16 mouse cellular contexts compared by ENCODE assay signal in the genomic region with DNA sequence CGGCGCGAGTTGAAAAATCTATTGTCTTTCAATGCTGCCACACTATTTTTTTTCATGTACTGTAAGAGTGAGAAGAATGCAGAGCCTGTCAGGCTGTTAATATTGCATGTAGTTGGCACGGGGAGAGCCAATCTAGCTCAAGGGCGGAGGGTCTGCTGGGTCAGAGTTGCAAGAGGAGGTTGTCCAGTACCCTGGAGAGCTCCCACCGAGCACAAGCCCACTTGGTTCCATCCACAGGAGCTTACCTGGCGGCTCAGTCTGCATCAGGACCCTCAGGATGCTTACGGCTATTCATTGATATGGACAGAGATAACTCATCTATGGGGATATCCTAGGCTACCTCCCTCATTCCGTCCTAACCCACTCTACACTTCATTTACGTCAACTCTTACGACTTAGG. TPM values are rescaled to one million over a fixed set of nuclear protein-coding genes. Genes with fewer than 3 reads are reported as not detected.
DNase-seq lines count a peak whose midpoint lies in the region; ATAC-seq and TF ChIP-seq lines count a peak whose summit lies in the region.
"Had no signal": no experiment of that assay in that cellular context is flagged by ENCODE, and none has a peak within 500 bp of the region (broad histone marks: within the 10 kb centered on the region; RNA-seq: fewer than 3 reads in every experiment).

No protein-coding gene starts in this region.

- WGBS in intestine, embryonic 14.5 days, result 44% methylated on average over 11 of the region's 11 CpGs
- 42% methylated on average over 11 of the region's 11 CpGs for WGBS in intestine, postnatal 0 days
- 43% methylated on average over 11 of the region's 11 CpGs for WGBS in limb, embryonic 14.5 days

- 0 out of 2 replicates have a peak, but pooled peaks cover 2% of the 10 kb centered on the region for H3K27me3 ChIP-seq in intestine, embryonic 14.5 days (replicated peaks; ENCODE audit: control insufficient read depth, insufficient read depth, low read length)
- H3K27me3 ChIP-seq in intestine, postnatal 0 days (replicated peaks; ENCODE audit: control insufficient read depth, insufficient read depth, low read length), result no peaks in the 10 kb centered on the region
- no peaks in the 10 kb centered on the region for H3K27me3 ChIP-seq in limb, embryonic 14.5 days (ENCODE audit: control insufficient read depth, insufficient read depth, low read length)

- no peak for TF ChIP-seq CTCF in intestine, postnatal 0 days (IDR thresholded peaks at IDR 0.05; ENCODE audit: low read depth)

- H3K9ac ChIP-seq in intestine, embryonic 14.5 days (ENCODE audit: low read length), result no peak overlapping the region
- H3K9ac ChIP-seq in intestine, postnatal 0 days (ENCODE audit: low read depth, low read length), result no peak overlapping the region
- no peak overlapping the region for H3K9ac ChIP-seq in limb, embryonic 14.5 days (ENCODE audit: low read depth, low read length, severe bottlenecking)
- H3K9ac ChIP-seq: liver, embryonic 14.5 days had no signal

- peaks cover 25% of the 10 kb centered on the region for H3K4me1 ChIP-seq in intestine, embryonic 14.5 days (replicated peaks; ENCODE audit: control insufficient read depth, insufficient read depth, low read length)
- no peaks in the 10 kb centered on the region for H3K4me1 ChIP-seq in intestine, postnatal 0 days (replicated peaks; ENCODE audit: control insufficient read depth, insufficient read depth, low read length)
- peaks cover 11% of the 10 kb centered on the region for H3K4me1 ChIP-seq in limb, embryonic 14.5 days (ENCODE audit: control insufficient read depth, insufficient read depth, low read length)

- H3K27ac ChIP-seq in intestine, embryonic 14.5 days (ENCODE audit: low read depth), result no peak overlapping the region
- H3K27ac ChIP-seq in intestine, postnatal 0 days (ENCODE audit: low read depth, low read length), result no peak overlapping the region
- no peak overlapping the region for H3K27ac ChIP-seq in limb, embryonic 14.5 days (replicated peaks; ENCODE audit: low read depth, low read length)
- H3K27ac ChIP-seq: liver, embryonic 14.5 days had no signal

- no peak for ATAC-seq in intestine, embryonic 14.5 days (replicated peaks; ENCODE audit: low FRiP score, low TSS enrichment, low read depth)
- no peak for ATAC-seq in intestine, postnatal 0 days
- no peak for ATAC-seq in limb, embryonic 14.5 days (ENCODE audit: low FRiP score, low read depth)
- ATAC-seq: activated CD4-positive, CD25-positive, alpha-beta regulatory T cell, adult 4 months; inflammation-experienced regulatory T-cells, adult 6 months had no signal

- TF ChIP-seq POLR2A in limb, embryonic 14.5 days (IDR thresholded peaks at IDR 0.05; ENCODE audit: borderline replicate concordance, extremely low read depth, insufficient read depth, insufficient read length), result no peak

- H3K4me2 ChIP-seq in intestine, embryonic 14.5 days (ENCODE audit: low read length), result no peak overlapping the region
- H3K4me2 ChIP-seq in intestine, postnatal 0 days (replicated peaks; ENCODE audit: low read depth), result no peak overlapping the region
- no peak overlapping the region for H3K4me2 ChIP-seq in limb, embryonic 14.5 days (replicated peaks; ENCODE audit: low read depth, low read length, severe bottlenecking)
- H3K4me2 ChIP-seq: midbrain, embryonic 11.5 days had no signal

- H3K9me3 ChIP-seq in intestine, embryonic 14.5 days (ENCODE audit: control insufficient read depth, low read length), result no peaks in the 10 kb centered on the region
- H3K9me3 ChIP-seq in intestine, postnatal 0 days (ENCODE audit: control insufficient read depth), result no peaks in the 10 kb centered on the region
- H3K9me3 ChIP-seq in limb, embryonic 14.5 days (ENCODE audit: control insufficient read depth, low read length), result no peaks in the 10 kb centered on the region

- H3K36me3 ChIP-seq in intestine, embryonic 14.5 days (ENCODE audit: control insufficient read depth, insufficient read depth, low read length), result no peaks in the 10 kb centered on the region
- H3K36me3 ChIP-seq in intestine, postnatal 0 days (ENCODE audit: control insufficient read depth, insufficient read depth), result no peaks in the 10 kb centered on the region
- H3K36me3 ChIP-seq in limb, embryonic 14.5 days (ENCODE audit: control insufficient read depth, insufficient read depth, low read length), result no peaks in the 10 kb centered on the region

- no peak overlapping the region for H3K4me3 ChIP-seq in intestine, embryonic 14.5 days (ENCODE audit: low read depth, low read length)
- H3K4me3 ChIP-seq in intestine, postnatal 0 days (ENCODE audit: low read depth, low read length), result no peak overlapping the region
- H3K4me3 ChIP-seq in limb, embryonic 14.5 days (replicated peaks; ENCODE audit: low read length), result no peak overlapping the region
- H3K4me3 ChIP-seq: erythroblast, embryonic 14.5 days had no signal

- DNase-seq in intestine, embryonic 14.5 days (ENCODE audit: low spot score), result peak; percentile 76
- DNase-seq in ovary, postnatal 36 days (ENCODE audit: low spot score), result peak; percentile 47
- DNase-seq in ovary, postnatal 10 days (ENCODE audit: low spot score), result no peak
- DNase-seq in ZHBTc4 (ENCODE audit: low read depth, low spot score), result peak; percentile 68
- DNase-seq in limb, embryonic 14.5 days (ENCODE audit: low spot score), result peak; percentile 67
- no peak for DNase-seq in left cerebral cortex, adult 18-20 months (ENCODE audit: low spot score in 2 of 2)
- no peak for DNase-seq in frontal cortex, adult 2 months (ENCODE audit: extremely low spot score in 1 of 2, low spot score in 1 of 2)
- DNase-seq: cerebellum, postnatal 14 days; gastrocnemius, postnatal 14 days; spleen, adult 18-20 months had no signal

RNA-seq across cellular contexts. Expression of a gene that starts 24.0 kb away (rescaled TPM):
- 1.4 and 1.8 TPM in 2 replicates for polyA plus RNA-seq in intestine, embryonic 14.5 days (2014; fragmentation: Nextera tagmentation; extraction: Ambion mirVana)
- polyA plus RNA-seq in intestine, postnatal 0 days (2015; fragmentation: Nextera tagmentation; extraction: Ambion mirVana), result 0.78 and 0.99 TPM in 2 replicates
- polyA plus RNA-seq in limb, embryonic 14.5 days (2012; rRNA removed), result 11.9 TPM in 2 replicates
- 1.3 and 2.5 TPM in 2 replicates for polyA plus RNA-seq in limb, embryonic 14.5 days (2014; fragmentation: Nextera tagmentation; extraction: Ambion mirVana)
- total RNA-seq in left cerebral cortex, adult 18-20 months (2021), result under 1 TPM; 0.28 to 0.30 TPM
- 0.04 TPM in 2 replicates for polyA plus RNA-seq in frontal cortex, adult 2 months (2012; rRNA removed)
- polyA plus RNA-seq: erythroblast, embryonic 14.5 days had no signal

Comparison
In these comparisons a context has a peak if more than half of its experiments do, and no peak if none do; other contexts are left out.
1. DNase-seq: peak in intestine, embryonic 14.5 days (single experiment), ovary, postnatal 36 days (single experiment), ZHBTc4 (single experiment) and limb, embryonic 14.5 days (single experiment); none in ovary, postnatal 10 days (single experiment), left cerebral cortex, adult 18-20 months (0 of 2) and frontal cortex, adult 2 months (0 of 2).